Mouse (Mus musculus): ENCODE results near the gene Hist1h2bh. TPM values are rescaled to one million over a fixed set of nuclear protein-coding genes. Genes with fewer than 3 reads are reported as not detected.
A peak's percentile ranks its signal among the peaks of the same experiment; 100 is the strongest.
"Not testable (repeated sequence)": the region's sequence is repeated elsewhere in the genome, so short reads cannot be mapped to it uniquely, and the experiment has no call there.

The Hist1h2bh gene
- polyA plus RNA-seq, 1 experiment from 2014 or later, result 0.82 TPM

DNA sequence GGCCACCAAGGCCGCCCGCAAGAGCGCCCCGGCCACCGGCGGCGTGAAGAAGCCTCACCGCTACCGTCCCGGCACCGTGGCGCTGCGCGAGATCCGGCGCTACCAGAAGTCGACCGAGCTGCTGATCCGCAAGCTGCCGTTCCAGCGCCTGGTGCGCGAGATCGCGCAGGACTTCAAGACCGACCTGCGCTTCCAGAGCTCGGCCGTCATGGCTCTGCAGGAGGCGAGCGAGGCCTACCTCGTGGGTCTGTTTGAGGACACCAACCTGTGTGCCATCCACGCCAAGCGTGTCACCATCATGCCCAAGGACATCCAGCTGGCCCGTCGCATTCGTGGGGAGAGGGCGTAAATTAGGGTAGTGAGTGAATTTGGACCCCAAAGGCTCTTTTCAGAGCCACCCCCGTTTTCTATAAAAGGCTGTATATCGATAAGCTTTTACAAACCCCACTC lies 32.7 kb upstream of the Hist1h2bh start:
- not testable (repeated sequence) for H3K9me3 ChIP-seq (ENCODE audit: control insufficient read depth, low read length)
- under 1% methylated on average over 8 of the region's 40 CpGs for WGBS

DNA sequence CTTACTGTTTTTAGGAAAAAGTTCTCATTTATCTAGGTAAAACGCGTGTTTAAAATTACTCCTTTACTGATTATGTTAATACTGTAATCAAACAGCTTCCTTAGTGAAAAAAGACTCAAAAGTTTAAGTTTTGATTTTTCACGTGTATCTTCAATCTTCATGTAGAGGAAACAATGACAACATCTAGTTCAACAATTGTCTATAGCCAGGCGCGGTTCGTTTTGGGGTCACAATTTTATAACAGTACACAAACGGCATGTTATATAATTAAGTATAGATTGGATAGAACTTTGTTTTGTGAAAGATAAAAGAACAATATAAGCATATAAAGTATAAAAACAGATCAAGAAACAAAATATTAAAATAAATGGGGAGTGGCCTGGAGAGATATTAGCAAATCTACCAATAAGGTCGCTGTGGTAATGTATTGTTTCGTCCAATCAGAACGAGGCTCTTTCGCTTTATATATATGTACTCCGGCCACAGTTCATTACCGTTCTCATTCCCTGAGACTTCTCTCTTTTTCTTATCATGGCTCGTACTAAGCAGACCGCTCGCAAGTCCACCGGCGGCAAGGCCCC lies 32.2 kb upstream of the Hist1h2bh start, which contains the start of gene Hist1h3d:
Gene Hist1h3d (plus strand): TSS at position 493 of the 581 bp plus-strand sequence.
- Histone ChIP-seq H3K4me3 (ENCODE audit: low read depth, low read length) (peak within 1 kb of the TSS; percentile 36), H3K27me3 (ENCODE audit: control insufficient read depth, insufficient read depth, low read length) (no peaks in the 10 kb centered on the region), H3K4me2 (ENCODE audit: low read depth) (peak within 1 kb of the TSS; percentile 57), H3K4me1 (ENCODE audit: control insufficient read depth, insufficient read depth, low read length) (peaks cover 6% of the 10 kb centered on the region; the same call in 1 of the 2 replicates), H3K36me3 (ENCODE audit: control insufficient read depth, insufficient read depth, low read length) (no peaks in the 10 kb centered on the region), H3K9ac (ENCODE audit: low read length) (peak within 1 kb of the TSS; percentile 63), H3K9me3 (ENCODE audit: control insufficient read depth, low read length) (no peaks in the 10 kb centered on the region), H3K27ac (ENCODE audit: low read depth, low read length) (peak within 1 kb of the TSS; percentile 88)
- peak; percentile 64 for DNase-seq (ENCODE audit: low spot score)
- peak; percentile 40 for ATAC-seq (ENCODE audit: insufficient read depth, low FRiP score, low TSS enrichment)
- WGBS, result under 1% methylated on average over 18 of the region's 18 CpGs

More for the DNA sequence above, 32.7 kb upstream of the Hist1h2bh start:
- Histone ChIP-seq H3K27ac (ENCODE audit: low read depth, low read length) (peak overlapping the region; percentile 76), H3K9ac (ENCODE audit: low read length) (peak overlapping the region; percentile 63), H3K4me3 (ENCODE audit: low read depth, low read length) (peak overlapping the region; percentile 36), H3K4me2 (ENCODE audit: low read depth) (peak overlapping the region; percentile 57)
- H3K27me3 ChIP-seq (ENCODE audit: control insufficient read depth, insufficient read depth, low read length); H3K36me3 ChIP-seq (ENCODE audit: control insufficient read depth, insufficient read depth, low read length); H3K4me1 ChIP-seq (ENCODE audit: control insufficient read depth, insufficient read depth, low read length); ATAC-seq (ENCODE audit: insufficient read depth, low FRiP score, low TSS enrichment); DNase-seq (ENCODE audit: low spot score): not testable (repeated sequence)

DNA sequence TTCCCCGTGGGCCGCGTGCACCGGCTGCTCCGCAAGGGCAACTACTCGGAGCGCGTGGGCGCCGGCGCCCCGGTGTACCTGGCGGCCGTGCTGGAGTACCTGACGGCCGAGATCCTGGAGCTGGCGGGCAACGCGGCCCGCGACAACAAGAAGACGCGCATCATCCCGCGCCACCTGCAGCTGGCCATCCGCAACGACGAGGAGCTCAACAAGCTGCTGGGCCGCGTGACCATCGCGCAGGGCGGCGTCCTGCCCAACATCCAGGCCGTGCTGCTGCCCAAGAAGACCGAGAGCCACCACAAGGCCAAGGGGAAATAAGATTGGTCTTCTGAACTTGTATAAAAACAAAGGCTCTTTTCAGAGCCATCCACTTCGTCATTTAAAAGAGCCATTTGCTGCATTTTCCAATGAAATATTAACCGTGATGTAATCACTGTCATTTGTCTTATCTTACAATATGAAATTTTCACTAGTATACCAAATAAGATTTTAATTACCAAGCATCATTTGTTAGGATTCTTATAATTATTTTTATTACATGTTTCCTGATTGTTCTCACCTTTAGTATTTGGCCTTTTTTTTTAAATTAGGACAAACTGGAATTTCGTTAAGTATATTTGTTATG lies 31.5 kb upstream of the Hist1h2bh start:
- H3K9ac ChIP-seq (ENCODE audit: low read length), result peak overlapping the region; percentile 58
- WGBS, result under 1% methylated on average over 7 of the region's 39 CpGs
- H3K36me3 ChIP-seq (ENCODE audit: control insufficient read depth, insufficient read depth, low read length); H3K4me1 ChIP-seq (ENCODE audit: control insufficient read depth, insufficient read depth, low read length); DNase-seq (ENCODE audit: low spot score); H3K27me3 ChIP-seq (ENCODE audit: control insufficient read depth, insufficient read depth, low read length); H3K9me3 ChIP-seq (ENCODE audit: control insufficient read depth, low read length): not testable (repeated sequence)
- H3K4me2 ChIP-seq (ENCODE audit: low read depth), result peak overlapping the region; percentile 57
- peak overlapping the region; percentile 93 for H3K27ac ChIP-seq (ENCODE audit: low read depth, low read length)
- H3K4me3 ChIP-seq (ENCODE audit: low read depth, low read length), result peak overlapping the region; percentile 36
- peak; percentile 5 for ATAC-seq (ENCODE audit: insufficient read depth, low FRiP score, low TSS enrichment)

DNA sequence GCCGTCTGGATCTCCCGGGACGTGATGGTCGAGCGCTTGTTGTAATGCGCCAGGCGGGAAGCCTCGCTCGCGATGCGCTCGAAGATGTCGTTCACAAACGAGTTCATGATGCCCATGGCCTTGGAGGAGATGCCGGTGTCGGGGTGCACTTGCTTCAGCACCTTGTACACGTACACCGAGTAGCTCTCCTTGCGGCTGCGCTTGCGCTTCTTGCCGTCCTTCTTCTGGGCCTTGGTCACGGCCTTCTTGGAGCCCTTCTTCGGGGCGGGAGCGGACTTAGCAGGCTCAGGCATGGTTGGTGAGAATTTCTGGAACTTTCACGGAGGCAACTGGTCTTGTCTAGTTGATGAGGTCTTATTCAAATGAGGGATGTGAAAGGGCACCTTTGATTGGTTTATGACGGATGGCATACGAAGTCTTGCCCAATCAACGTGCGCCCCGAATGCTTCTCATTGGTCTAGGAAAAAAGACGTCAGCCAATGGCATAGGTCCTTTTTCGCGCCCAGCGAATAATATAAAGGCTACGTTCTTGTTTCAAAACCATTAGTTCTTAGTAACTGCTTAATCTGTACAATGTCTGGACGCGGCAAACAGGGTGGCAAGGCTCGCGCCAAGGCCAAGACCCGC lies 30.8 kb upstream of the Hist1h2bh start, which contains the start of the genes Hist1h2bf and Hist1h2ad:
Gene Hist1h2bf (minus strand): TSS at position 299 of the 627 bp plus-strand sequence.
Gene Hist1h2ad (plus strand): TSS at position 484 of the 627 bp plus-strand sequence.
- not testable (repeated sequence) for H3K4me1 ChIP-seq (ENCODE audit: control insufficient read depth, insufficient read depth, low read length); H3K9me3 ChIP-seq (ENCODE audit: control insufficient read depth, low read length); H3K36me3 ChIP-seq (ENCODE audit: control insufficient read depth, insufficient read depth, low read length); H3K27me3 ChIP-seq (ENCODE audit: control insufficient read depth, insufficient read depth, low read length)
- H3K4me2 ChIP-seq (ENCODE audit: low read depth), result peak within 1 kb of the TSS; percentile 64
- H3K27ac ChIP-seq (ENCODE audit: low read depth, low read length), result peak within 1 kb of the TSS; percentile 93
- 0% methylated on average over 27 of the region's 42 CpGs for WGBS
- ATAC-seq (ENCODE audit: insufficient read depth, low FRiP score, low TSS enrichment), result peak; percentile 89
- H3K9ac ChIP-seq (ENCODE audit: low read length), result peak within 1 kb of the TSS; percentile 63
- peak; percentile 91 for DNase-seq (ENCODE audit: low spot score)
- peak within 1 kb of the TSS; percentile 36 for H3K4me3 ChIP-seq (ENCODE audit: low read depth, low read length)

DNA sequence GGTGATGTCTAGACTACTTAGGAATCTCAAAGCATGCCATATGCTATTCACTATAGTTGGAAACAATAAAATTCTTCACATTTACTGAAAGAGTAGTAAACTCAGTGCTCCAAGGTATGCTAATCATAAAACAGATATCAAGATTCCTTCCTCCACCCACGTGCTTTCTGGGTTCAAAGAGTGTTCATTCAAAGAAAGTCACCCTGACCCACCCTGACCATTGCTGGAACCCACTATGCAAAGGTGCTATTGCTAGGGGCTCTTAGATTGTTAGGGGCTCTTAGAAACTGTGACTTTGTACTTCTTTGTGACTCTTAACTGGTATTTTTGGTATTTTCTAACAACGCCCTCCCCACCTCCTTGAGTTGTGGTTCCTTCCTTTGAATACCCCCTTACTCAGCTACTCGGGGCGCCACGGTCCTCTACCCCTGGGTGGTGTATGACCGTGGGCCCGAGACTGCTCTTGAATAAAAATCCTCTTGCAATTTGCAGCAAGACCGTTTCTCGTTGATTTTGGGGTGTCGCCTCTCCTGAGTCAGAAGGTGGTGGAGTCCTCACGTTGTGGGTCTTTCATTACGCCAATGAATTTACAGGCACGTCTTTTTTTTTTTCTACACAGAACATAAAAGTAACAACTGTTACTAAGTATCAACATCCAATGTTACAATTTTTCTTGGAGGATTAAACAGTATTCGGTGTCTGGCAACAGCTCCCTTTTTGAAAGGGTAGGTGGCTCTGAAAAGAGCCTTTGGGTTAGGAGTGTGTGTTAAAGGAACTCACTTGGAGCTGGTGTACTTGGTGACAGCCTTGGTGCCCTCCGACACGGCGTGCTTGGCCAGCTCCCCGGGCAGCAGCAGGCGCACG lies 30.1 kb upstream of the Hist1h2bh start:
- WGBS, result 11% methylated on average over 17 of the region's 20 CpGs
- peak overlapping the region; percentile 45 for H3K4me3 ChIP-seq (ENCODE audit: low read depth, low read length)
- peak; percentile 30 for DNase-seq (ENCODE audit: low spot score)

DNA sequence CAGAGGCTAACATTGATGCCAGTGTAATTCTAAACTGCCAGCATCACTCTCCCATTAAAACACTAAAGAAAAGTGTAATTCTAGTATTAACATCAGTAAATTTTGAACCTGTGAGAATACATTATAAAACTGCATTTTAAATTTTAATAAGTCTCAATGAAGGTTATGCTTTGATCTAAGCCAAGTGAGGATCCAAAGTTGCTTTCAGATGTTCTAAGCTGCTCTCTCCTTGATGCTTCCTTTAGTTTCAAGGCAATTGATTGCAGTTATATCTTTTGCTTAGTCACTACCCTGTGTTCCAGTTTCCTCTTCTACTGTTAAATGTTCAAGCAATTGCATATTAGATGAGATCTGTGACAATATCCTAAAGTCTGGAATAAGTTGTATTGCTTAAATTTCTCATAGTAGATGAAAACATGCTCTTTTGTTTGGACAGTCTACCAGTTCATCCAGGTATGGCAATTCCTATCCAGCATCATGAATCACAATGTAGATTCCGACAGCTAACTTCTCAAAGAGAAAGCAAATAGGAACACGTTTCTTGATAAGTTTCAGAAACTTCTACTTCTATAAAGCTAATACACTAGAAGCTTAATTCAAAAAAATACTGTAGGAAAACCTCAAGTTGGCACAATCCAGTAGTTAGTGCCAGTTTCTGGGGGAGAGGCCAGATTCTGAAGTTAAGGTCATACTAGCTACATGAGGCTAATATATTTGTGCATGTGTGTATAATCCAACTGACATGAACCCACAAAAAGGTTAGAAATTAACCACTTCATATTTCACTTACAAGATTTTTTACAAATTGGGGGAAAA lies 29.2 kb upstream of the Hist1h2bh start:
- no peak for ATAC-seq (ENCODE audit: insufficient read depth, low FRiP score, low TSS enrichment)
- peak; percentile 16 for DNase-seq (ENCODE audit: low spot score)
- Histone ChIP-seq H3K4me1 (ENCODE audit: control insufficient read depth, insufficient read depth, low read length) (peaks cover 9% of the 10 kb centered on the region), H3K4me2 (ENCODE audit: low read depth) (peak overlapping the region; percentile 64), H3K9me3 (ENCODE audit: control insufficient read depth, low read length) (no peaks in the 10 kb centered on the region), H3K36me3 (ENCODE audit: control insufficient read depth, insufficient read depth, low read length) (no peaks in the 10 kb centered on the region), H3K4me3 (ENCODE audit: low read depth, low read length) (peak overlapping the region; percentile 45), H3K27me3 (ENCODE audit: control insufficient read depth, insufficient read depth, low read length) (no peaks in the 10 kb centered on the region), H3K27ac (ENCODE audit: low read depth, low read length) (peak overlapping the region; percentile 93), H3K9ac (ENCODE audit: low read length) (peak overlapping the region; percentile 77)
- 39% methylated on average over 2 of the region's 2 CpGs for WGBS

More for the DNA sequence above, 30.1 kb upstream of the Hist1h2bh start:
- not testable (repeated sequence) for H3K36me3 ChIP-seq (ENCODE audit: control insufficient read depth, insufficient read depth, low read length); H3K9me3 ChIP-seq (ENCODE audit: control insufficient read depth, low read length); H3K4me1 ChIP-seq (ENCODE audit: control insufficient read depth, insufficient read depth, low read length); H3K27me3 ChIP-seq (ENCODE audit: control insufficient read depth, insufficient read depth, low read length); ATAC-seq (ENCODE audit: insufficient read depth, low FRiP score, low TSS enrichment)
- peak overlapping the region; percentile 93 for H3K27ac ChIP-seq (ENCODE audit: low read depth, low read length)
- H3K9ac ChIP-seq (ENCODE audit: low read length), result peak overlapping the region; percentile 63
- peak overlapping the region; percentile 64 for H3K4me2 ChIP-seq (ENCODE audit: low read depth)

DNA sequence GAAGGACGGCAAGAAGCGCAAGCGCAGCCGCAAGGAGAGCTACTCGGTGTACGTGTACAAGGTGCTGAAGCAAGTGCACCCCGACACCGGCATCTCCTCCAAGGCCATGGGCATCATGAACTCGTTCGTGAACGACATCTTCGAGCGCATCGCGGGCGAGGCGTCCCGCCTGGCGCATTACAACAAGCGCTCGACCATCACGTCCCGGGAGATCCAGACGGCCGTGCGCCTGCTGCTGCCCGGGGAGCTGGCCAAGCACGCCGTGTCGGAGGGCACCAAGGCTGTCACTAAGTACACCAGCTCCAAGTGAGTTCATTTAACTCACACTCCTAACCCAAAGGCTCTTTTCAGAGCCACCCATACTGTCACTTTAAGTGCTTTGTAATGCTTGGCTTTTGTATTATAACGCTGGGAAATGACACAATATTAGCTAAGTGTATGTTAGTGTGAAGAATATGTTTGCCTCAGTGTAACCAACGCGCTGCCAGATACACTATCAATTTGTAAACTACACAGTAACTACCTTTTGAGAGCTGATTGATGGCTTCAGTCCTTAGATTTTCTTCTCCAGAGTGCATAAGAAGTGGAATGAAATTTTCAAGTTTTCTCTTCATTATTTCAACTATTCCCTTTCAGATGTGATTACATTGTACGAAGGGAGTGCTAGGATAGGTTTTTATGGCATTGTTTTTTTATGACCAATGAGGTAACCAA lies 28.5 kb upstream of the Hist1h2bh start:
- WGBS, result under 1% methylated on average over 8 of the region's 34 CpGs
- H3K9me3 ChIP-seq (ENCODE audit: control insufficient read depth, low read length); H3K27me3 ChIP-seq (ENCODE audit: control insufficient read depth, insufficient read depth, low read length); H3K4me1 ChIP-seq (ENCODE audit: control insufficient read depth, insufficient read depth, low read length); H3K36me3 ChIP-seq (ENCODE audit: control insufficient read depth, insufficient read depth, low read length): not testable (repeated sequence)
- peak overlapping the region; percentile 77 for H3K9ac ChIP-seq (ENCODE audit: low read length)
- peak overlapping the region; percentile 45 for H3K4me3 ChIP-seq (ENCODE audit: low read depth, low read length)
- H3K27ac ChIP-seq (ENCODE audit: low read depth, low read length), result peak overlapping the region; percentile 93
- peak; percentile 5 for ATAC-seq (ENCODE audit: insufficient read depth, low FRiP score, low TSS enrichment)
- peak; percentile 40 for DNase-seq (ENCODE audit: low spot score)
- peak overlapping the region; percentile 64 for H3K4me2 ChIP-seq (ENCODE audit: low read depth)

Measured in neural tube, embryonic 11.5 days (tissue).